Mouse (Mus musculus): Measurements from ENCODE around the gene Mtus2. TPM values are rescaled to one million over a fixed set of nuclear protein-coding genes. Genes with fewer than 3 reads are reported as not detected.

Mtus2 gene
- polyA plus RNA-seq, 1 experiment = 5.3 TPM

- DNase-seq (ENCODE audit: low spot score) = no peak
Observed at GRCm38 (mm10) chr5:148041661-148042060, 84.5 kb downstream of the Mtus2 start.

GRCm38 (mm10) chr5:148048200-148048599 is 91.1 kb downstream of the Mtus2 start:
- DNase-seq (ENCODE audit: low spot score) = no peak

GRCm38 (mm10) chr5:148049304-148049703 is 92.2 kb downstream of the Mtus2 start:
- no peak for DNase-seq (ENCODE audit: low spot score)

GRCm38 (mm10) chr5:148052846-148053608 is 95.9 kb downstream of the Mtus2 start:
- no peak for DNase-seq (ENCODE audit: low spot score)

- DNase-seq (ENCODE audit: low spot score) = no peak
Observed at GRCm38 (mm10) chr5:148053609-148053990, 96.5 kb downstream of the Mtus2 start.

GRCm38 (mm10) chr5:148056831-148057230 is 99.7 kb downstream of the Mtus2 start:
- no peak for DNase-seq (ENCODE audit: low spot score)

- no peak for DNase-seq (ENCODE audit: low spot score)
Observed at GRCm38 (mm10) chr5:148057433-148057832, 100.3 kb downstream of the Mtus2 start.

- no peak for DNase-seq (ENCODE audit: low spot score)
Observed at GRCm38 (mm10) chr5:148059339-148059738, 102.2 kb downstream of the Mtus2 start.

- DNase-seq (ENCODE audit: low spot score) = no peak
Observed at GRCm38 (mm10) chr5:148061869-148062268, 104.7 kb downstream of the Mtus2 start.

- DNase-seq (ENCODE audit: low spot score) = no peak
Observed at GRCm38 (mm10) chr5:148063745-148064144, 106.6 kb downstream of the Mtus2 start.

GRCm38 (mm10) chr5:148065251-148065650 is 108.1 kb downstream of the Mtus2 start:
- no peak for DNase-seq (ENCODE audit: low spot score)

- DNase-seq (ENCODE audit: low spot score) = no peak
Observed at GRCm38 (mm10) chr5:148069909-148070308, 112.8 kb downstream of the Mtus2 start.

GRCm38 (mm10) chr5:148071800-148072199 is 114.7 kb downstream of the Mtus2 start:
- no peak for DNase-seq (ENCODE audit: low spot score)

GRCm38 (mm10) chr5:148073461-148073860 is 116.3 kb downstream of the Mtus2 start:
- DNase-seq (ENCODE audit: low spot score) = no peak

GRCm38 (mm10) chr5:148079732-148080131 is 122.6 kb downstream of the Mtus2 start:
- no peak for DNase-seq (ENCODE audit: low spot score)

GRCm38 (mm10) chr5:148083541-148083940 is 126.4 kb downstream of the Mtus2 start:
- DNase-seq (ENCODE audit: low spot score) = no peak

- DNase-seq (ENCODE audit: low spot score) = no peak
Observed at GRCm38 (mm10) chr5:148084766-148085165, 127.6 kb downstream of the Mtus2 start.

- DNase-seq (ENCODE audit: low spot score) = no peak
Observed at GRCm38 (mm10) chr5:148087796-148088195, 130.7 kb downstream of the Mtus2 start.

- no peak for DNase-seq (ENCODE audit: low spot score)
Observed at GRCm38 (mm10) chr5:148090191-148090821, 133.2 kb downstream of the Mtus2 start.

- DNase-seq (ENCODE audit: low spot score) = no peak
Observed at GRCm38 (mm10) chr5:148094640-148095039, 137.5 kb downstream of the Mtus2 start.

GRCm38 (mm10) chr5:148099356-148099755 is 142.2 kb downstream of the Mtus2 start:
- no peak for DNase-seq (ENCODE audit: low spot score)

GRCm38 (mm10) chr5:148107324-148107723 is 150.2 kb downstream of the Mtus2 start:
- DNase-seq (ENCODE audit: low spot score) = no peak

- DNase-seq (ENCODE audit: low spot score) = no peak
Observed at GRCm38 (mm10) chr5:148107890-148108289, 150.8 kb downstream of the Mtus2 start.

Data from urinary bladder, adult 2 months (tissue).